Mouse (Mus musculus): ENCODE measurements at regions not wholly inside any gene's neighbourhood (a gene's known extent, or its start where the extent isn't known, plus 50 kb on each side); places are given as distances from the start of the nearest gene placed in this dataset.

DNA sequence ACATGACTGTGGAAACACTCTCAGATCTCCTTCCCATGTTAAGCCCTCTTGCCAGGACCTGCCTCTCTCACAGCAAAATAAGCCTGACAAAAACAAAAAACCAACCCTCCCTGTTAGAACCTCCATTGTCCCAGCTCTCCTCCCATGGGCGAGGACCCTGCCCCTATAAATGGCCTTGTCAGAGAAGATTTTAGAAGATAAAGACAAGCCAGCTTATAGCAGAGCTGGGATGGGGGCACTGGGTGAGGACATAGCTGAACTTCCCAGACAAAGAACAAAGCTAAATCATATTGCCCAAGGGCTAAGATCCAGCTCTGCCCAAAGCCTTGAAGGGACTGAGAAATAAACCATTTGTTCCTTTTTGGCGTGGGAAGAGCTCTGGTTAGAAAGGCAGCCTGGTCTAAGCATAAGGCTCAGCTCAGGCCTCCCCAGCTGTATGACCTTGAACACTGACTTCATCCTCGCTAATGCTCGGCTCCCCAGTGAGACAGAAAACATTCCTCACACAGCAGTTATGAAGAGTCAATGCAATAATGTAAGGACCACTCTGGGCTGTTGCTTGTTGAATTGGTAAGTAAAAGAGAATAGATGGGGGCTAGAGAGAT is 115.2 kb downstream of the Zfp36l2 start:
- DNase-seq (ENCODE audit: low spot score): no peak

DNA sequence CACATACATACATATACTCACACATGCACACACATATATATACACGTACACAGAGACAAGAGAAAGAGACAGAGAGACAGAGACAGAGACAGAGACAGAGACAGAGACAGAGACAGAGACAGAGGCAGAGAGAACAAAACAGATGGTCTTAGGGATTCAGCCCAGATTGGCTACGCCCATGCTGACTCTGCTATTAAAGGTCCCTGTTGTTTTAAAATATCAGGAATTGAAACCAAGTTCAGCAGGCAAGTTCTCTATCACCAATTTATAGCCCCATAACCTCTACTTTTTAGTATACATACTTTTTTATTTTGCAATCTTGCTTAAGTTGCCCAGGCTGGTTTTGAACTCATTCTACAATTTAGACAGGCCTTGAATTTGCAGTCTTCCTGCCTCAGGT is 115.9 kb downstream of the Zfp36l2 start:
- no peak for DNase-seq (ENCODE audit: low spot score)

DNA sequence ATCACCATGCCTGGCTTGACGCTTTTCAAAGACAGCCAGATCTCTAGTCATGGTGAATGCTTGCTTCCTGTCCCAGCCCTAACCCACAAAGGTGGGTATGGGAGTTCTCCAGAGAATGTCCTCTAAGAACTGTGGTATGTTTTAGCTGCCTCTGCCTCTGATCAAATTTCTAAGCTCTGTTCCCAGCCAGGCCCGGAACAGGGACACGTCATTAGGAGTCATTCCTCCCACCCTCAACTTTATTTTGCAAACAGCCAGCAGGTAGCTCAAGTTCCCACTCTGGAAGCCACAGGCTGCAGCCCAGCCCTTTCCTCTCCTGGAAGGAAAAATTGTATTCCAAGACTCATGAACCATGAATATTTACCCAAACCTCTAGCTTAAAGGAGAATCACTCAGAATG is 117.2 kb downstream of the Zfp36l2 start:
- DNase-seq (ENCODE audit: low spot score): no peak

DNA sequence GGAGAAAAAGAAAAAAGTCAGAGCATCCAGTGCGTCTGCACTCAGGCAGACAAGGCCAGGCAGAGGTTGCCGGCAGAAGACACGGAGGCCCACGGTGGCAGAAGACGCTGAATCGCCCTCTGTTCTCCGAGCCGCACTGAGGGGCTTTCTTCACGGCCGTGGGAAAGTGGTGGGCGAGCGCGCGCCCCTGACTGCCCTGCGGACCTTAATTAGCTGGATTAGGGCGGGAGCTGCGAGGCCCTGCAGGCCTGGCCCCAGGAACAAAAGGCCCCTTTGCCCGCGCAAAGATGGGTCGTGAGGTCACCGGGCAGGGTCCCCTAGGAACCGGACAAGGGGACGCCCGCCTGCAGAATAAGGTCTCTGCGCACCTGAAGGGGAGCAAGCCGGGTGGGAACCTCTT is 120.6 kb downstream of the Zfp36l2 start:
- DNase-seq (ENCODE audit: low spot score): no peak

DNA sequence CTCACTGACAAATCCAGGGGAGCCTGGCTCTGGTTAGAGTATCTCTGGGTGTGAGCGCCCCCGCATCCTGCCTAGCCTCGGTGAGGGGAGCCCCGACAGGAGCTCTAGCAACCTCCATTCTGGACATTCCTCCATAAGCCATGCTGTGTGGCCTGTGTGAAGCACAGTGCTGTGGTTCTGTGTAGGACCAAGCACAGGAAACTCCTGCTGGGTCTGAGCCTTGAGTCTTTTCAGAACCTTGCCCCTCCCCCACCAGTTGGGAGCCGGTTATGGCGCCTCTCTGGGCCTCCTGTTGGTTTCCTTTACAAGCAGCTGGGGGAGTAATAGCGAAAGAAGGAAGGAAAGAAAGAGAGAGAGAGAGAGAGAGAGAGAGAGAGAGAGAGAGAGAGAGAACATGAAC is 124.0 kb downstream of the Zfp36l2 start:
- DNase-seq (ENCODE audit: low spot score): no peak

DNA sequence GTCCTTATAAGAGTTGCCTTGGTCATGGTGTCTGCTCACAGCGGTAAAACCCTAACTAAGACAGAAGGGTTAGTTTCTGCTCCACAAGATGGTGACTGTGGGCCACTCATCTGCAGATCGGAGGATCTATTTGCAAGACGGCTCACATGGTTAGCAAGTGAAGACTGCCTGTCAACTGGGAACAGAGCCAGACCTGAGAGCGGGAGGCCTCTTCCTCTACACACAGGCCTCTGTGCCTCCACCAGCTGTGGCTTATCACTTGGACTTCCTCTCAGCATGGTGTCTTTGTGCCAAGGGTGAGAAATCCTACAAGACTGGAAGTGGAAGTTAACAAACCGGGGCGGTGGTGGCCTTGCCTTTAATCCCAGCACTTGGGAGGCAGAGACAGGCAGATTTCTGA is 126.1 kb downstream of the Zfp36l2 start:
- no peak for DNase-seq (ENCODE audit: low spot score)

DNA sequence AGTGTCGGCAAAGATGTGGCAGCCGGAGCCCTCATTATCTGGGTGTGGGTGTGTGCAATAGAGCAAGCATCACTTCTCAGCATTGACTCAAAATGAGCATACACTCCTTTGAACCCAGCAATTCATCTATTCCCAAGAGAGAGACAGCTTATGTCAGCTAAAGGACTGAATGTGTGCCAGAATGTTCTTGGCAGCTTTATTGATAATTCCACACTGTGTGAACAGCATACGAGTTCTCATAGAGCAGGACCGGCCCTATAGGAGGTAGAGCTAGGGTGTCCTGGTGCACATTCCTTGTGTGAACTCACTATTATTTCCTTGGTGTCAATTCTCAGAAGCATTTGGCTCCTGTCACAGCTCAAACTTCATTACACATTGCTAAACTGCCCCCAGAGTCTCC is 131.3 kb downstream of the Zfp36l2 start:
- DNase-seq (ENCODE audit: low spot score): no peak

DNA sequence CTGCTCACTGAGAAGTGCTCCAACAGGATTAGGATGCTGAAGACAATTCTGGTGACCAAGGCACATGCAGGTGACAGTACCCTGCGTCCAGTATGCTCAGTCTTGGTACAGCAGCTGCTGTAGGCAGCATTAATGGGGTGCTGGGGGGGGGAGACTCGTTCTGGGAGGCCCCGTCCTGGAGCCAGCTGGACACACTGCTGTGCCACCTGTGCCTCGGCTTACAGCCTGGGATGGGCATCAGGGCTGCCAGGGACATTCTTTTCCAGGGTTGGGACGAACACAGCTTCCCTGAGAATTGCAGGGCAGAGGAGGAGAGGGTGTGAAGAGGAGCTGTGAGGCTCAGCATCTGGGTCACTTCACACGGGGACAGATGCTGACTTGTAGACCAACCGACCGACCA is 135.3 kb downstream of the Zfp36l2 start:
- DNase-seq (ENCODE audit: low spot score): no peak

DNA sequence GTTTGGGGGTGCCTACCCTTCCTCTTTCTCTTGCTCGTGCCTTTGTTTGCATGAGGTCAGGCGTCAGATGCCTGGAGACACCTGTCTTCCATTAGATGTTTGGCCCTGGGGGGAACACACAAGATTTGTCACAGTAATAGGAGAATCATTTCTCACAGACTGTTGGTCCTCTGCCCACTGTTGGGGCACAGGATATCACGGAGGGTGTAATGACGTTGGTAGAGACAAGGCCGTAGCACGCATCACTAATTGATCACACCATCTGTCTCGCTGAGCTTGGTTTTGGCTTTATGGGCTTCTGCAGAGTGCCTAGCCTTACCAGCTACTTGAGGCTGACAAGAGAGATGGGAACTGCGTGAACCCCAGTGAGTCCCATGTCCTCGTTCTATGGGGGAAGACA is 136.5 kb downstream of the Zfp36l2 start:
- DNase-seq (ENCODE audit: low spot score): no peak

DNA sequence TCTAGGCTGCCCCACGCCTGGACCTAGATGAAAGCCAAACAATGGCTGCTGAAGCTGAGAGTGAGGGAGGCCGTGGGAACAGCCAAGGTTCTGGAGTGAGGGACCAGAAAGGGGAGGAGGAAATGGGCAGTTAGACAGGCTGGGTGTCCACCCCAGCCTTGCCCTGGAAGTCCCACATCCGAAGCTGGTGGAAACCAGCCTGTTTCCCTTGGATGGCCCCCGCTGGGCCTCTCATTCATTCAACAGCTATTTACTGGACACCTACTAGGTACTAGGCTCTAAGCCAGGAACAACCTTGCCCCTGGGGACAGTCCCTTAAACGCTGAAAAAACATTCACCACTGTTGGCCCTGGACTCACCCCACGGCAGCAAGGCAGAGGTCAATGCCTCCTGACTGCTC is 139.2 kb downstream of the Zfp36l2 start:
- DNase-seq (ENCODE audit: low spot score): no peak

DNA sequence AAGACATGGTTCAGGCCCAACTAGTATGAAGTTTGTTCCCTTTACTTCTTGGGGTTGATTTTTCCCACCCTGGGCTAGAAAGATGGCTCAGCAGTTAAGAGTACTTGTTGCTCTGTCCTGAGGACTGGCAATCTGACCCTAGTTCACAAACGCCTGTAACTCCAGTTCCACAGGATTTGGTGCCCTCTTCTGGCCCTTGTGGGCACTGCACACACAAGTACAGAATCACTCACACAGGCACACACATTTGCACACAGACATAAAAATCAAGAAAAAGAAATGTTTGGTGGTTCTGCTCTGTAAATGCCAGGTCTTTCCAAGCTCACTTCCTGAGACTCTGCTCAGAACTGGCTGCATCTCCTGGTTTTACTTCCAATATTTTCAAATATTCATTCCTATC is 140.2 kb downstream of the Zfp36l2 start:
- no peak for DNase-seq (ENCODE audit: low spot score)

DNA sequence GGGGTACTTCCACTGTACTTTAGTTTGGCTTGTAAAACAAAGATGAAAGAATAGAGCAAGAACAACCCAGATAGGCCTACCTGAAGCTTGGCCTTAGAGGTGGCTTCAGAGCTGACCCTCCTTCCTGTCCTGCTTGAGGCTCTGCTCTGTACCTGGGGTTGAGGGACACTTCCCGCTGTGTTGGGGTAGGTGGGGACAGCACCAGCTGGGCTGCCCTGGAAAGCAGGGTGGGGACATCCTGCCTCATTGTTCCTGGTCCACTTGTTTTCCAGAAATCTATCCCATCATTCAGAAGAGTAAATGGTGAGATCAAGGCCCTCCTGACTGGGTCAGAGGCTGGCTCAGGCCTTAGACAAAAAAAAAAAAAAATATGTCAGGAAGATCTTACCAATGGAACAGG is 141.9 kb downstream of the Zfp36l2 start:
- no peak for DNase-seq (ENCODE audit: low spot score)

DNA sequence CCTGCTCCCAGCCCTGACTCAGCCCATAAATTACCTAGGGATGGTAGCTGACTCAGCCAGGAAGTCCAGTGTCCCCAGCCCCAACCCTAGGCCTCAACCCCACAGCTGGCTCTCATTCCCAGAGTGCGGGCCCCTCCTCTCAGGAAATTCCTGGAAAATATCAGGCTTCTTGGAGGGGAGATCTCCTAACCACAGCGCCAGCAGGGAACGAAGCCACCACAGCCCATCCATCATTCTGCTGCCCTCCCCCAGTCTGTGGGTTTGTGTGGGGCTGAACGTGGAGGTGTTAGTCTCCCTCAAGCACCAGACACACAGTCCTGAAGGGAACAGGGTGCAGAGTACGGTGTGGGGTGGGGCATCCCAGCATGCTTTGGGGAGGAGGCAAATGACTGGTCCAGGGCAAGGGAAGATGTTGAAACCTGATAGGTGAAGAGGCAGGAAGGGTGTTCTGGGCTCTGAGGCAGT is 143.2 kb downstream of the Zfp36l2 start:
- DNase-seq (ENCODE audit: low spot score): no peak

DNA sequence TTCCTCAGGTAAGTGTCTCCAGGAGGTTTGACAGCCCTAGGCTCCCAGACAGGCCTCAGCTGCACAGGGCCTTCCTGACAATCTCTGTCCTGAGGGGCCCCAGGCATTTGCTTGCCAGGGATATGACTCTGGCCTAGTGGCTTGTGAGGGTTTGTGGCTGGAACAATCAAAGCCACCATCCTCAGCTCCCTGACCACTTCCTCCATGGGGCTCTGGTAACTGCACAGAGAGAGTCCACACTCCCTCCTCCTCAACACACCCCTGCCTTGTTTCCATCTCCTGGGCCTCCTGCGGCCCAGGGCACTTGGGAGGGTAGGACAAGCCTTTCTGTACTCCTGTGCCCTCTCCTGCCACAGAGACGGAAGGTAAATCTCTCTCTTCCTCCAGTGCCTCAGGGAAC is 144.6 kb downstream of the Zfp36l2 start:
- no peak for DNase-seq (ENCODE audit: low spot score)

DNA sequence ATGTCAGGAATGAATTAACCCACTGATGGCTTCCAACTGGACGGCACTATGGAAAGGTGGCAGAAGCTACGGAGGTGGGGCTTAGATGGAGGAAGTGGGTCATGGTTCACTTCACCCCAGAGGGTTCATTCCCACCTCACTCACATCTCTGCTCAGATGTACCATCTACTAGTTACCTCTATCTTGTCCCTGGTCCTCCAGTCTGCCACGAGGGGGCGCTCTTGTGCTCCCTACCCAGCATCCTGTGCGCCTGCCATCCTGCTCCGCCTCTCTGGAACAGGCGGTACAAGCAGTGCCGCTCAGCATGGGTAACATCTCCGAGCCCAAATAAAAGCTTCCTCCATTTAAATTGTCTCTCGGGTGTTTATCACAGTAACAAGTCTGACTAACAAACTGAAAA is 148.3 kb downstream of the Zfp36l2 start:
- no peak for DNase-seq (ENCODE audit: low spot score)

DNA sequence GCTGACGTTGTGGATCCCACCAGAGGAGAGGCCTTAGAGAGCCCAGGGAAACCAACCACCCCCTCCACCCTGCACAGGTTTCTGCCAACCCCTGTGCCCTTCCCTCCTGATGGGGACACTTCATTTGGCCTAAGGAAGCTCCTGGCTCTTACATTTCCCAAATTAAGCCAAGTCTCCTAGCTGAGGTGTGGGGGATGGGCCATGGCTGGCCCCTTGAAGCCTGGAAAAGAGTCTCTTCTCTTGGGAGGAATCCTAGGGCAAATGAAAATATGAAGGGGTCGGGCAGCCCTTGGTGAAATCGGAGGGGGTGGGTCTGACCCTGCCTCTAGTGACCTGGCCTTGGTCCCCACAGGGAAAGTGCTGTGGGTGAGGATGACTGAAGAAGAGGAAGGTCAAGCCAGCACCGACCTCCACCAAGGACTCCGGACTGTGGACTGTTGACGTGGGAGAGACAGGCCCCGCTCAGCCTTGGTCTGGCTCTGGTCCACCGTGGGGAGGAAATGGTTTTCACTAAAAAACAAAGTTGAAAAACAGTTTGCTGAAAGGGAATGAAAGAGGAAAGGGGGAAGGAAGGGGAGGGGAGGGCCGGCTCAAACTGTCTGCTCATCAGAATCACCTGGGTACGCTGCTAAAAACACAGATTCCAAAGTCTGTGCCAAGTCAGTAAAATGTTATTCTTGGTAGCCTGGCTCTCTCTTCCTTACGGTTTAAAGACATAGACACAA is 150.0 kb downstream of the Zfp36l2 start:
- no peak for DNase-seq (ENCODE audit: low spot score)

DNA sequence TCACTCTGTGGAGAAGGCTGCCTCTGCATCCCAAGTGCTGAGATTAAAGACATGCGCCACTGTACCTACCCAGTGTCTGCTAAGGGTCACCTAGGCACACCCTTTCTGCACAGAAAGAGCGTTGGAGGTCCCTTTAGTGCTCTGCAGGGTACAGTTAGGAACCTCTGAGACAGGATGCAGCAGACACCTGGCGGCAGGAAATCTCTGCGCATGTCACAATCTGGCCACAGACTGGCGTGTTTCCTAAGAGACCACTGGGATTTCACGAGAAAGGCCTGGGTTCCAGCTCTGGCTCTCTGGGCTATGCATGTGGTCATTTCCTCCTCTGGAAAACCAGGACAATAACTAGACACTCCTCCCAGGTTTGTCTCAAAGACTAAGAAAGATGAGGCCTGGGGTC is 151.7 kb downstream of the Zfp36l2 start:
- DNase-seq (ENCODE audit: low spot score): no peak

DNA sequence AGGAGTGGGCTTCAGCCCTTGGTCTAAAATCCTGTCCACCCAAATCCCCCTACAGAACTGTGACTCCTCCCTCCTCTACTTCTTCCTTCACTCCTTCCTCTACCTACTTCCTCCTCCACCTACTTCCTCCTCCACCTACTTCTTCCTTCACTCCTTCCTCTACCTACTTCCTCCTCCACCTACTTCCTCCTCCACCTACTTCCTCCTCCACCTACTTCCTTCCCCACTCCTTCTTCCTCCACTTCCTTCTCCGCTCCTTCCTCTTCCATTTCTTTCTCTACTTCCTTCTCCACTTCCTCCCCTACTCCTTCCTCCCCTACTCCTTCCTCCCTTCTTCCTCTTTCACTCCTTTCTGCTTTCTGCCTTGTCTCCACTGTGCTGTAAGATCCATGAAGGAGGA is 152.9 kb downstream of the Zfp36l2 start:
- no peak for DNase-seq (ENCODE audit: low spot score)

DNA sequence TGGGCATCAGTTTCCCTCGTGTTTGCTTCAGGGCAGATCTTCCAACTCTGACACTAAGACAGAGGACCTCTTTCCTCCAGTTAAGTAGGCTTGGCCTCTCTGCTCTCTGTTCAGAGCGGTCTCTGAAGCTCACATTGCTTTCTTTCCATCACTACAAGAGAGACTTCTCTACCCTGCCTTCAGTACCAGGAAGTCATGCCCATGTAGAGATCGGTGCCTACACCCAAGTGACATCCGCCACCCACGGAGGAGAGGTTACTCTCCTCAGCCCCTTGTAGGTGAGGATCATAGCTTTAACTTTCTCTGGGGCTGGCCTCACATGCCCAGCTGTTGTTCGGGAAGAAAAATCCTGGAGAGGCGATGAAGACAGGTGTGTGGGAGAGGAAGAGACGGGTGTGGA is 155.3 kb downstream of the Zfp36l2 start:
- no peak for DNase-seq (ENCODE audit: low spot score)

DNA sequence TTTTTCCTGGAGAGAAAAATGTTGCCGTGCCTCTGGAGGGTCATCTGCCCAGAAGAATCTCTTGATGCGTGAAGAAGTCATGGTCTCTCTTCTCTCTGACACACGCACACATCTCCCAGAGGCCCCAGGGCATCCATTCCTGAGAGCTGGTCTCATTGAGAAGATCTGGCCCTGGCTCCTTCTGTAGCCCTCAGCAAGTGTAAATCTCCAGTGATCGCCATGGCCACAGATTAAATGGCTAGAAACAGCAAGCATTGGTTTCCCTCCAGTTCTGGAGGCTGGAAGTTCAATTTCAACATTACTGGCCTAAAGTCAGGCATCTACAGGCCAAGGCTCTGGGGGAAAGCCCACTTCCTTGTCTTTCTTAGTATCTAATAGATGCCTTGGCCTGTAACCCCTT is 155.9 kb downstream of the Zfp36l2 start:
- DNase-seq (ENCODE audit: low spot score): no peak

DNA sequence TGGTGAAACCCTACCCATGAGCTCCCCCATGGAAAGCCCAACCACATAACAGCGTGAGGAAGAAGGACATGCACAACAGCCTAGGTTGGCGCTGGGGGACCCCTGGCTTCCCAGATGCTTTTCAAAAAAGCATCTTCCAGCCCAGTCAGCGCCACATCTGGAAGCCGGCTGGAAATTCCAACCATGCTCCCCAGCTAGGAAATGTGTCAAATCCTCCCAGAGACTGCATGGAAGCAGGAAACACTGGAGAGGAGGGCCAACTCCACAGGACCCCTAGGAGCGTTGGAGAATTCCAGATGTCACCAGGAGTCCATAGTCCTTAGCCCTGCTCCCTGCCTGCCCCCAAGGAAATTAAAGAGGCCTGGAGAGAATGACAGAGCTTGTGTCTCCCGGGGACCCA is 156.4 kb downstream of the Zfp36l2 start:
- DNase-seq (ENCODE audit: low spot score): no peak

DNA sequence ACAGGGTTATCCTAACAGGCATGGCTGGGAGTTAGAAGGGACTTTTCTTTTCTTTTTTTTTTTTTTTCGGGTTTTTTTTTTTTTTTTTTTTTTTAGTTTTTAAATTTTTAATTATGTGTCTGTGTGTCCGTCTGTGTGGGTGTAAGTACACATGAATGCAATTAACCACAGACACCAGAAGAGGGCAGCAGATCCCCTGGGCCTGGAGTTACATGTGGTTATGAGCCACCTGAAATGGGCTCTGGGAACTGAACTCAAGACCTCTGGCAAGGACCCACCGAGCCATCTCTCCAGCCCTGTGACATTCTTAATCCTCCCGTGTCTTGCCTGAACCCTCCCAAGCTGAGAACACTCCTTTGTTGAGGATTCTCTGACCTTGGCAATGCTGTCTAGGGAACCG is 157.0 kb downstream of the Zfp36l2 start:
- DNase-seq (ENCODE audit: low spot score): no peak

DNA sequence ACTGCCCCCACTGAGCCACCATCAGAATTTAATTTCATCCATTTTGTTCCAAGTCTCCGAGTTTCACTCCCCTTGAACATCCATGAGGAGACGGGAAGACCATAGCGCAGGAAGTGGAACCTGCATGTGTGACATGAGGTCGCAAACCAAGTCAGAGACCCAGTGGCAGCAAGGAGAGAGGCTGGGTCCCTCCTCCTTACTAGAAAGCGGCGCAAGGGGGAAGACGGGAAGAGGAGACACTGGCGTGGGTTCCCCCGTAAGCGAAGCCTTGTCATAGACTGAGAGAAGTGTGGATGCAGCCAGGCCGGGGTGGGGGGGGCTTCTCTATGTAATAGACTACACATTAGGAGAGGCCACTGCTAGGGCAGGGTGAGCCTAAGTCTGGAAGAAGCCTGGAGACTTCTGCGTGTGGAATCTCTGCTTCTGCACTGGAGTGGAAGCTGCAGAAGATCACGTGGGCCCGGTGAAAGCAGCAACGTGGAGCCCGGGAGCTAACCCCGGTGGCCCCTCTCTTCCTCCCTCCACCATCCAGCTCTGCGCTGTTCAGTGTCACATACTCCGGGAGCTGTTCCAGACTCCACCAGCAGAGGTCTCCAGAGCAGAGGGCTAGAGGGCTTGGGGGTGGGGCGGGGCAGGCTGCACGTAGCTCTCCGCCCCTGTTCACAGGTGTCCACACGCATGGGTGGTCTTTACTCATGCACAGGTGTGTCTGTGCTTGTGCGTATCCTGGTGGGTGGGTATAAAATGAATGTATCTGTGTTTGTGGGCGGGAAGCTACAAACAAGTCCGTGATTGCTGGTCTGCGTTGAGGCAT is 159.4 kb downstream of the Zfp36l2 start:
- DNase-seq (ENCODE audit: low spot score): peak; percentile 69

Data from spleen, adult 12 weeks (tissue).